ENCODE assay signal across 11 mouse cellular contexts in the genomic region with DNA sequence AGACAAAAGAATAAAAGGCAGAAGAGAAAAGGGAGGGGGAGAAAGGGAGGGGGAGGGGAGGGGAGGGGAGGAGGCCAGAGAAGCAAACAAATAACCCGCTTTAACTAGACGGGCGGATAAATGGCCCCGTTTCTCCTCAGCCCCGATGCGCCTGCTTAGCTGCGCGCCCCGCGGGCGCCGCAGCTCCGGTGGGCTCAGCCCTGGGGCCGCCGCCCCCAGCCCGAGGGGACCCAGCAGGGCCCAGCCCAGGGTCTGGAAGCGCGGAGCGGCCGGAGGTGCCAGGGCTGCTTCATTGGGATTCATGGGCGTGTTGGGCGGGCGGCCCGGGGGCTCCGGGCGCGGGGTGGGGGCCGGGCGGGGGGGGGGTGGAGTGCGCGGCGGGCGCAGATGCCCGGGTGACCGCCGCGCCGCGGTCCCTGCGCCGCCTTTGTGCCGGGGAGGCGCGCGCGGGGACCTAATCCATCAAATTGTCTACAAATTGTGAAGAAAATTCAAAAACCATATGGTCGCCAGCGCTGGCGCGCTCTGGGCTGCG. TPM values are rescaled to one million over a fixed set of nuclear protein-coding genes. Genes with fewer than 3 reads are reported as not detected.
DNase-seq lines count a peak whose midpoint lies in the region; ATAC-seq lines count a peak whose summit lies in the region.
"Had no signal": no experiment of that assay in that cellular context is flagged by ENCODE, and none has a peak within 500 bp of the region (broad histone marks: within the 10 kb centered on the region; RNA-seq: fewer than 3 reads in every experiment).

No protein-coding gene starts in this region.

- no peaks in the 10 kb centered on the region for H3K36me3 ChIP-seq in heart, embryonic 13.5 days
- no peaks in the 10 kb centered on the region for H3K36me3 ChIP-seq in forebrain, embryonic 15.5 days
- no peaks in the 10 kb centered on the region for H3K36me3 ChIP-seq in midbrain, embryonic 10.5 days

- WGBS in heart, embryonic 13.5 days, result 1% methylated on average over 31 of the region's 51 CpGs
- under 1% methylated on average over 43 of the region's 51 CpGs for WGBS in forebrain, embryonic 15.5 days
- 2% methylated on average over 42 of the region's 51 CpGs for WGBS in midbrain, embryonic 10.5 days

- no peak overlapping the region for H3K9ac ChIP-seq in heart, embryonic 13.5 days
- no peak overlapping the region; the same call in 1 of the 2 replicates for H3K9ac ChIP-seq in forebrain, embryonic 15.5 days (replicated peaks)

- peaks cover 50% of the 10 kb centered on the region for H3K4me1 ChIP-seq in heart, embryonic 13.5 days
- H3K4me1 ChIP-seq in brown adipose tissue, adult 24 weeks (ENCODE audit: control insufficient read depth, insufficient read depth, insufficient read length, low read length), result peaks cover 8% of the 10 kb centered on the region; the same call in 1 of the 2 replicates
- peaks cover 32% of the 10 kb centered on the region for H3K4me1 ChIP-seq in forebrain, embryonic 15.5 days
- peaks cover 40% of the 10 kb centered on the region for H3K4me1 ChIP-seq in midbrain, embryonic 10.5 days

- ATAC-seq in heart, embryonic 13.5 days (ENCODE audit: extremely low read depth, insufficient number of reproducible peaks, low FRiP score, low TSS enrichment), result no peak
- no peak for ATAC-seq in forebrain, embryonic 15.5 days (replicated peaks)

- peaks cover 100% of the 10 kb centered on the region for H3K27me3 ChIP-seq in heart, embryonic 13.5 days (replicated peaks)
- peaks cover 80% of the 10 kb centered on the region for H3K27me3 ChIP-seq in forebrain, embryonic 15.5 days
- peaks cover 100% of the 10 kb centered on the region for H3K27me3 ChIP-seq in midbrain, embryonic 10.5 days (ENCODE audit: low read depth, poor library complexity, severe bottlenecking)

- H3K4me3 ChIP-seq in heart, embryonic 13.5 days, result peak overlapping the region; percentile 36
- peak overlapping the region; percentile 37; the same call in 1 of the 2 replicates for H3K4me3 ChIP-seq in brown adipose tissue, adult 24 weeks (ENCODE audit: insufficient read depth, low read depth, low read length)
- H3K4me3 ChIP-seq in forebrain, embryonic 15.5 days, result peak overlapping the region; percentile 26
- H3K4me3 ChIP-seq in midbrain, embryonic 10.5 days, result peak overlapping the region; percentile 42

- no peak for DNase-seq in heart, postnatal 25 days (ENCODE audit: low spot score)
- no peak for DNase-seq in midbrain, embryonic 10.5 days (ENCODE audit: low spot score)
- no peak for DNase-seq in right cerebral cortex, adult 18-20 months
- no peak for DNase-seq in thymus, postnatal 0 days (ENCODE audit: low spot score)
- DNase-seq in urinary bladder, adult 2 months (ENCODE audit: low spot score), result no peak
- DNase-seq: cerebellum, adult 11 months; layer of hippocampus, adult 9-11 months had no signal

- H3K27ac ChIP-seq in heart, embryonic 13.5 days (replicated peaks), result no peak overlapping the region
- H3K27ac ChIP-seq in brown adipose tissue, adult 24 weeks (replicated peaks; ENCODE audit: low read depth, low read length), result no peak overlapping the region
- no peak overlapping the region for H3K27ac ChIP-seq in forebrain, embryonic 15.5 days (replicated peaks)
- no peak overlapping the region for H3K27ac ChIP-seq in midbrain, embryonic 10.5 days (replicated peaks)

- H3K9me3 ChIP-seq in heart, embryonic 13.5 days, result no peaks in the 10 kb centered on the region
- H3K9me3 ChIP-seq in forebrain, embryonic 15.5 days, result no peaks in the 10 kb centered on the region
- H3K9me3 ChIP-seq in midbrain, embryonic 10.5 days (replicated peaks), result no peaks in the 10 kb centered on the region

- intact Hi-C loops in heart, postnatal 25 days (cut with DNase I), result loop anchor here (5.0 kb wide), 2 partner anchors 74 to 474 kb away; partner anchors contain the start of gene Pax2

- peak overlapping the region; percentile 45 for H3K4me2 ChIP-seq in heart, embryonic 13.5 days
- H3K4me2 ChIP-seq in forebrain, embryonic 15.5 days (replicated peaks), result peak overlapping the region; percentile 38

RNA-seq across cellular contexts. Expression of gene Lbx1, which starts 4.7 kb away (rescaled TPM):
- not detected in 2 replicates for polyA plus RNA-seq in heart, embryonic 13.5 days (2015; fragmentation: Nextera tagmentation; extraction: Ambion mirVana)
- total RNA-seq in heart, postnatal 25 days (2021), result under 1 TPM in 1 of 2 experiments, not detected in 1; 0.29 TPM
- polyA plus RNA-seq in brown adipose tissue, adult 24 weeks (2012; ENCODE audit: insufficient read depth, insufficient read length, missing spikeins), result 0.75 TPM in 1 of 2 replicates, not detected in the other
- polyA plus RNA-seq in forebrain, embryonic 15.5 days (2015; fragmentation: Nextera tagmentation; extraction: Ambion mirVana), result not detected in 2 replicates
- 0.05 TPM in 1 of 2 replicates, not detected in the other for polyA plus RNA-seq in midbrain, embryonic 10.5 days (2016; fragmentation: Nextera tagmentation; extraction: Ambion mirVana)
- not detected in 2 replicates for polyA plus RNA-seq in thymus, postnatal 0 days (2015; fragmentation: Nextera tagmentation; extraction: Ambion mirVana)
- polyA plus RNA-seq in urinary bladder, adult 2 months (2012; rRNA removed), result 0.03 and 0.11 TPM in 2 replicates
- polyA plus RNA-seq: small intestine, adult 2 months had no signal
